Mouse (Mus musculus): ENCODE measurements around the gene Cysrt1. TPM values are rescaled to one million over a fixed set of nuclear protein-coding genes. Genes with fewer than 3 reads are reported as not detected.
"Not testable (repeated sequence)": the region's sequence is repeated elsewhere in the genome, so short reads cannot be mapped to it uniquely, and the experiment has no call there.

Cysrt1 gene
- polyA plus RNA-seq, 1 experiment from 2014 or later, result not detected

GRCm38 (mm10) chr2:25261870-25262269 is 19.6 kb upstream of the Cysrt1 start:
- WGBS, result 48% methylated on average over 12 of the region's 12 CpGs

DNA sequence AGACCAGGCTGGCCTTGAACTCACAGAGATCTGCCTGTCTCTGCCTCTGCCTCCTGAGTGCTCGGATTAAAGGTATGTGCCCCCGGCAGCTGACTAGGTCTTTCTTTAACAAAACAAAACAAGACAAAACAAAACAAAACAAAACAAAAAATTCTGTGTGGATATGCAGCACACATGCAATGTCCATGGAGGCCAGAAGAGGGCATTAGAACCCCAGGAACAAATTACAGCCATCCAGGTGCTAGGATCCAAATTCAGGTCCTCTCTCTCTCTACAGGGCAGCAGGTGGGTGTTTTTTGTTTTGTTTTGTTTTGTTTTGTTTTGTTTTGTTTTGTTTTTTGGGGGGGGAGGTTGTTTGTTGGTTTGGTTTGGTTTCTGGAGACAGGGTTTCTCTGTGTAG is 16.6 kb upstream of the Cysrt1 start:
- 64% methylated on average over 2 of the region's 2 CpGs for WGBS
- no peak for ATAC-seq (ENCODE audit: insufficient read depth, low FRiP score, low TSS enrichment)
- Histone ChIP-seq H3K9ac (ENCODE audit: low read length) (no peak overlapping the region), H3K9me3 (ENCODE audit: control insufficient read depth, low read length) (no peaks in the 10 kb centered on the region), H3K27ac (ENCODE audit: low read depth, low read length) (no peak overlapping the region), H3K36me3 (ENCODE audit: control insufficient read depth, insufficient read depth, low read length) (no peaks in the 10 kb centered on the region), H3K4me2 (ENCODE audit: low read depth) (no peak overlapping the region), H3K4me1 (ENCODE audit: control insufficient read depth, insufficient read depth, low read length) (peaks cover 18% of the 10 kb centered on the region; the same call in 1 of the 2 replicates), H3K27me3 (ENCODE audit: control insufficient read depth, insufficient read depth, low read length) (peaks cover 9% of the 10 kb centered on the region), H3K4me3 (ENCODE audit: low read depth, low read length) (no peak overlapping the region)
- DNase-seq (ENCODE audit: low spot score), result no peak

More at GRCm38 (mm10) chr2:25261870-25262269, 19.6 kb upstream of the Cysrt1 start:
- Histone ChIP-seq H3K4me3 (ENCODE audit: low read depth, low read length) (peak overlapping the region; percentile 79), H3K9ac (ENCODE audit: low read length) (no peak overlapping the region), H3K36me3 (ENCODE audit: control insufficient read depth, insufficient read depth, low read length) (no peaks in the 10 kb centered on the region), H3K27me3 (ENCODE audit: control insufficient read depth, insufficient read depth, low read length) (peaks cover 15% of the 10 kb centered on the region), H3K4me2 (ENCODE audit: low read depth) (peak overlapping the region; percentile 98), H3K9me3 (ENCODE audit: control insufficient read depth, low read length) (no peaks in the 10 kb centered on the region), H3K27ac (ENCODE audit: low read depth, low read length) (no peak overlapping the region), H3K4me1 (ENCODE audit: control insufficient read depth, insufficient read depth, low read length) (peaks cover 14% of the 10 kb centered on the region; the same call in 1 of the 2 replicates)
- ATAC-seq (ENCODE audit: insufficient read depth, low FRiP score, low TSS enrichment), result no peak
- DNase-seq (ENCODE audit: low spot score), result no peak

DNA sequence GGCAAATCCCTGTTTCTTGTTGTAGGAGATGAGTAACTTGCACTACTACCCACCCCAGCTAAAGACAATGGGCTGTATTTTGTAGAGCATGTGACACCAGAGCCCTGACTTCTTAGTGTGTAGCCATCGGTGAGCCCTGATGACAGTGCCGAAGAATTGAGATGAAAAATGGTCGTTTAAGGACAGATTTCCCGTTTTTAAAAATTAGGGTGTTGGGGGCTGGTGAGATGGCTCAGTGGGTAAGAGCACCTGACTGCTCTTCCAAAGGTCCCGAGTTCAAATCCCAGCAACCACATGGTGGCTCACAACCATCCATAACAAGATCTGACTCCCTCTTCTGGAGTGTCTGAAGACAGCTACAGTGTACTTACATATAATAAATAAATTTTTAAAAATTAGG is 15.0 kb upstream of the Cysrt1 start:
- H3K9me3 ChIP-seq (ENCODE audit: control insufficient read depth, low read length); H3K27me3 ChIP-seq (ENCODE audit: control insufficient read depth, insufficient read depth, low read length); H3K4me1 ChIP-seq (ENCODE audit: control insufficient read depth, insufficient read depth, low read length); ATAC-seq (ENCODE audit: insufficient read depth, low FRiP score, low TSS enrichment); DNase-seq (ENCODE audit: low spot score); H3K9ac ChIP-seq (ENCODE audit: low read length); H3K4me2 ChIP-seq (ENCODE audit: low read depth); H3K27ac ChIP-seq (ENCODE audit: low read depth, low read length); H3K36me3 ChIP-seq (ENCODE audit: control insufficient read depth, insufficient read depth, low read length); H3K4me3 ChIP-seq (ENCODE audit: low read depth, low read length): not testable (repeated sequence)
- 92% methylated on average over 5 of the region's 5 CpGs for WGBS

DNA sequence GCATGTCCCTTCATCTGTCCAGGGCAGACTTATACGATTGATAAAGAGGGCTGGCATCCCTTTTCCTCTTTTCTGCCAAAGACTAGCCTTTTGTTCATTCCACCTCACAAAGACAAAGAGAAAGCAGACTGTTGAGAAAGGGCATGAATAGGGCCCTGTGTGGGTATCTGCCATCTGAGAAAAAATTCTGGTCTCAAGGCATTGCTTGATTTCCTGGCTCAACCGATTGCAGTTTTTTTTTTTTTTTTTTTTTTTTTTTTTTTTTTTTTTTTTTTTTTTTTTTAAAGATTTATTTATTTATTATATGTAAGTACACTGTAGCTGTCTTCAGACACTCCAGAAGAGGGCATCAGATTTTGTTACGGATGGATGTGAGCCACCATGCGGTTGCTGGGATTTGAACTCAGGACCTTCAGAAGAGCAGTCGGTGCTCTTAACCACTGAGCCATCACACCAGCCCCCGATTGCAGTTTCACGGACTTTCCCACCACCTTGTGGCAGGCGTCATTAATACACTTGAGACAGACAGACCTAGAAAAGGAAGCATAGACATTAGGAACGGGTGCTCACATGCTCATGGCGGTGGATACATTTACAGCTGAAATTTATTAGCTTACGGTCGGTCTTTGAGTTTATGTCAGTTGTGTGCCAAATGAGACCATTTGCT is 14.3 kb upstream of the Cysrt1 start:
- peak overlapping the region; percentile 90; the same call in 1 of the 2 replicates for H3K9ac ChIP-seq (ENCODE audit: low read length)
- 65% methylated on average over 10 of the region's 12 CpGs for WGBS
- peak overlapping the region; percentile 95 for H3K4me2 ChIP-seq (ENCODE audit: low read depth)
- H3K27me3 ChIP-seq (ENCODE audit: control insufficient read depth, insufficient read depth, low read length); H3K9me3 ChIP-seq (ENCODE audit: control insufficient read depth, low read length); DNase-seq (ENCODE audit: low spot score); H3K27ac ChIP-seq (ENCODE audit: low read depth, low read length); H3K4me1 ChIP-seq (ENCODE audit: control insufficient read depth, insufficient read depth, low read length); ATAC-seq (ENCODE audit: insufficient read depth, low FRiP score, low TSS enrichment); H3K36me3 ChIP-seq (ENCODE audit: control insufficient read depth, insufficient read depth, low read length): not testable (repeated sequence)
- peak overlapping the region; percentile 95 for H3K4me3 ChIP-seq (ENCODE audit: low read depth, low read length)

GRCm38 (mm10) chr2:25255284-25255779 is 13.1 kb upstream of the Cysrt1 start, which contains the start of gene Tmem203:
Tmem203 (plus strand) TSS chr2:25255439.
- Histone ChIP-seq H3K36me3 (ENCODE audit: control insufficient read depth, insufficient read depth, low read length) (peaks cover 2% of the 10 kb centered on the region), H3K4me3 (ENCODE audit: low read depth, low read length) (peak within 1 kb of the TSS; percentile 95), H3K9me3 (ENCODE audit: control insufficient read depth, low read length) (no peaks in the 10 kb centered on the region), H3K27ac (ENCODE audit: low read depth, low read length) (peak within 1 kb of the TSS; percentile 62; the same call in 1 of the 2 replicates), H3K4me2 (ENCODE audit: low read depth) (peak within 1 kb of the TSS; percentile 95), H3K9ac (ENCODE audit: low read length) (peak within 1 kb of the TSS; percentile 90), H3K4me1 (ENCODE audit: control insufficient read depth, insufficient read depth, low read length) (peaks cover 10% of the 10 kb centered on the region; the same call in 1 of the 2 replicates), H3K27me3 (ENCODE audit: control insufficient read depth, insufficient read depth, low read length) (no peaks in the 10 kb centered on the region)
- DNase-seq (ENCODE audit: low spot score) (peak; percentile 95), ATAC-seq (ENCODE audit: insufficient read depth, low FRiP score, low TSS enrichment) (peak; percentile 88)
- WGBS, result under 1% methylated on average over 39 of the region's 39 CpGs

DNA sequence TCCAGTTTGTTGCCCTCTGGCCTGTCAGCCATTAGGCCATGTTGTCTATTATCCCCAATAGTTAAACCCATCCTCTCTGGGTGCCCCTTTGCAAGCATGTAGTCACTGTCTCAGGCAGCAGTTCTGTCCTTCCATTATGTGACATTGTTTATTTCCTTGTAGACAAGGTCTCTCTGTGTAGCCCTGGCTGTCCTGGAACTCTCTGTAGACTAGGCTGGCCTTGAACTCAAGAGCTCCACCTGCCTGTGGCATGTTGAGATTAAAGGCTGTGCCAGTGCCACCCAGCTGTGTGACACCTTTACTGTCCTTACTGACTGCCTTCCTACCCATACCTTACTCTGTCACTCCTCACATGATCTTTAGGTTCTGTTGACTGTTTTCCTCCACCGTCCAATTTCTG is 10.1 kb upstream of the Cysrt1 start:
- Histone ChIP-seq H3K36me3 (ENCODE audit: control insufficient read depth, insufficient read depth, low read length) (peaks cover 10% of the 10 kb centered on the region), H3K4me1 (ENCODE audit: control insufficient read depth, insufficient read depth, low read length) (peaks cover 10% of the 10 kb centered on the region; the same call in 1 of the 2 replicates), H3K4me2 (ENCODE audit: low read depth) (no peak overlapping the region), H3K9ac (ENCODE audit: low read length) (no peak overlapping the region), H3K27me3 (ENCODE audit: control insufficient read depth, insufficient read depth, low read length) (no peaks in the 10 kb centered on the region), H3K27ac (ENCODE audit: low read depth, low read length) (no peak overlapping the region), H3K9me3 (ENCODE audit: control insufficient read depth, low read length) (no peaks in the 10 kb centered on the region), H3K4me3 (ENCODE audit: low read depth, low read length) (no peak overlapping the region)
- ATAC-seq (ENCODE audit: insufficient read depth, low FRiP score, low TSS enrichment) (no peak), DNase-seq (ENCODE audit: low spot score) (no peak)
- WGBS, result 83% methylated on average over 1 of the region's 1 CpGs

- H3K4me1 ChIP-seq (ENCODE audit: control insufficient read depth, insufficient read depth, low read length), result peaks cover 12% of the 10 kb centered on the region
- 93% methylated on average over 10 of the region's 10 CpGs for WGBS
- H3K4me2 ChIP-seq (ENCODE audit: low read depth), result no peak within 1 kb of the TSS
- no peak within 1 kb of the TSS for H3K4me3 ChIP-seq (ENCODE audit: low read depth, low read length)
- H3K36me3 ChIP-seq (ENCODE audit: control insufficient read depth, insufficient read depth, low read length), result peaks cover 8% of the 10 kb centered on the region
- H3K9ac ChIP-seq (ENCODE audit: low read length), result no peak within 1 kb of the TSS
- no peaks in the 10 kb centered on the region for H3K9me3 ChIP-seq (ENCODE audit: control insufficient read depth, low read length)
- DNase-seq (ENCODE audit: low spot score), result no peak
- no peak within 1 kb of the TSS for H3K27ac ChIP-seq (ENCODE audit: low read depth, low read length)
- H3K27me3 ChIP-seq (ENCODE audit: control insufficient read depth, insufficient read depth, low read length), result peaks cover 14% of the 10 kb centered on the region
- no peak for ATAC-seq (ENCODE audit: insufficient read depth, low FRiP score, low TSS enrichment)
Observed at GRCm38 (mm10) chr2:25246183-25247072, 4.2 kb upstream of the Cysrt1 start, which contains the start of gene AL732309.1. AL732309.1 (minus strand) TSS chr2:25246863.

- Histone ChIP-seq H3K4me3 (ENCODE audit: low read depth, low read length) (no peak overlapping the region), H3K27ac (ENCODE audit: low read depth, low read length) (no peak overlapping the region), H3K36me3 (ENCODE audit: control insufficient read depth, insufficient read depth, low read length) (peaks cover 5% of the 10 kb centered on the region), H3K9me3 (ENCODE audit: control insufficient read depth, low read length) (no peaks in the 10 kb centered on the region), H3K27me3 (ENCODE audit: control insufficient read depth, insufficient read depth, low read length) (peaks cover 19% of the 10 kb centered on the region), H3K9ac (ENCODE audit: low read length) (no peak overlapping the region), H3K4me1 (ENCODE audit: control insufficient read depth, insufficient read depth, low read length) (peaks cover 18% of the 10 kb centered on the region), H3K4me2 (ENCODE audit: low read depth) (no peak overlapping the region)
- no peak for DNase-seq (ENCODE audit: low spot score)
- ATAC-seq (ENCODE audit: insufficient read depth, low FRiP score, low TSS enrichment), result no peak
- WGBS, result 84% methylated on average over 4 of the region's 4 CpGs
Observed at GRCm38 (mm10) chr2:25244144-25244543, 1.9 kb upstream of the Cysrt1 start.

Data from neural tube, embryonic 11.5 days (tissue).